Mouse (Mus musculus): Measurements from ENCODE around the gene Slc22a22. TPM values are rescaled to one million over a fixed set of nuclear protein-coding genes. Genes with fewer than 3 reads are reported as not detected.

The Slc22a22 gene
- polyA plus RNA-seq, 1 experiment = not detected

GRCm38 (mm10) chr15:57465996-57466395 lies 11.4 kb downstream of the Slc22a22 start:
- H3K4me1 ChIP-seq (ENCODE audit: control insufficient read depth, insufficient read depth, low read length) = no peaks in the 10 kb centered on the region
- H3K27me3 ChIP-seq (ENCODE audit: control insufficient read depth, insufficient read depth, low read length, poor library complexity, severe bottlenecking) = no peaks in the 10 kb centered on the region; the same call in 1 of the 2 replicates
- H3K36me3 ChIP-seq (ENCODE audit: control insufficient read depth, insufficient read depth, low read length, poor library complexity, severe bottlenecking) = no peaks in the 10 kb centered on the region
- no peak overlapping the region for H3K9ac ChIP-seq (ENCODE audit: low read depth, poor library complexity, severe bottlenecking)
- no peaks in the 10 kb centered on the region for H3K9me3 ChIP-seq (replicated peaks; ENCODE audit: control insufficient read depth, insufficient read depth, low read length, poor library complexity, severe bottlenecking)
- H3K4me3 ChIP-seq (ENCODE audit: low read depth, low read length) = no peak overlapping the region
- no peak overlapping the region for H3K27ac ChIP-seq (ENCODE audit: insufficient read depth, low read length)
- no peak for TF ChIP-seq POLR2A (IDR thresholded peaks at IDR 0.05; ENCODE audit: insufficient read depth, low read length)
- TF ChIP-seq EP300 (IDR thresholded peaks at IDR 0.05; ENCODE audit: insufficient read depth, low read depth, low read length) = no peak
- TF ChIP-seq CTCF (IDR thresholded peaks at IDR 0.05; ENCODE audit: low read depth, low read length) = no peak

- Histone ChIP-seq H3K9me3 (replicated peaks; ENCODE audit: control insufficient read depth, insufficient read depth, low read length, poor library complexity, severe bottlenecking) (no peaks in the 10 kb centered on the region), H3K36me3 (ENCODE audit: control insufficient read depth, insufficient read depth, low read length, poor library complexity, severe bottlenecking) (no peaks in the 10 kb centered on the region), H3K27ac (ENCODE audit: insufficient read depth, low read length) (no peak overlapping the region), H3K4me3 (ENCODE audit: low read depth, low read length) (no peak overlapping the region), H3K27me3 (ENCODE audit: control insufficient read depth, insufficient read depth, low read length, poor library complexity, severe bottlenecking) (no peaks in the 10 kb centered on the region; the same call in 1 of the 2 replicates), H3K9ac (ENCODE audit: low read depth, poor library complexity, severe bottlenecking) (no peak overlapping the region), H3K4me1 (ENCODE audit: control insufficient read depth, insufficient read depth, low read length) (no peaks in the 10 kb centered on the region)
- TF ChIP-seq POLR2A (IDR thresholded peaks at IDR 0.05; ENCODE audit: insufficient read depth, low read length) = no peak
- TF ChIP-seq CTCF (IDR thresholded peaks at IDR 0.05; ENCODE audit: low read depth, low read length) = no peak
- no peak for TF ChIP-seq EP300 (IDR thresholded peaks at IDR 0.05; ENCODE audit: insufficient read depth, low read depth, low read length)
Measured at GRCm38 (mm10) chr15:57465061-57465460, 12.4 kb downstream of the Slc22a22 start.

- Histone ChIP-seq H3K27me3 (ENCODE audit: control insufficient read depth, insufficient read depth, low read length, poor library complexity, severe bottlenecking) (no peaks in the 10 kb centered on the region; the same call in 1 of the 2 replicates), H3K9me3 (replicated peaks; ENCODE audit: control insufficient read depth, insufficient read depth, low read length, poor library complexity, severe bottlenecking) (no peaks in the 10 kb centered on the region), H3K27ac (ENCODE audit: insufficient read depth, low read length) (no peak overlapping the region), H3K4me3 (ENCODE audit: low read depth, low read length) (no peak overlapping the region), H3K4me1 (ENCODE audit: control insufficient read depth, insufficient read depth, low read length) (no peaks in the 10 kb centered on the region), H3K9ac (ENCODE audit: low read depth, poor library complexity, severe bottlenecking) (no peak overlapping the region), H3K36me3 (ENCODE audit: control insufficient read depth, insufficient read depth, low read length, poor library complexity, severe bottlenecking) (no peaks in the 10 kb centered on the region)
- TF ChIP-seq POLR2A (IDR thresholded peaks at IDR 0.05; ENCODE audit: insufficient read depth, low read length) (no peak), CTCF (IDR thresholded peaks at IDR 0.05; ENCODE audit: low read depth, low read length) (no peak), EP300 (IDR thresholded peaks at IDR 0.05; ENCODE audit: insufficient read depth, low read depth, low read length) (no peak)
Measured at GRCm38 (mm10) chr15:57464066-57464465, 13.4 kb downstream of the Slc22a22 start.

GRCm38 (mm10) chr15:57461284-57461683 lies 16.1 kb downstream of the Slc22a22 start:
- H3K36me3 ChIP-seq (ENCODE audit: control insufficient read depth, insufficient read depth, low read length, poor library complexity, severe bottlenecking) = no peaks in the 10 kb centered on the region
- no peaks in the 10 kb centered on the region for H3K27me3 ChIP-seq (ENCODE audit: control insufficient read depth, insufficient read depth, low read length, poor library complexity, severe bottlenecking)
- no peaks in the 10 kb centered on the region for H3K4me1 ChIP-seq (ENCODE audit: control insufficient read depth, insufficient read depth, low read length)
- H3K4me3 ChIP-seq (ENCODE audit: low read depth, low read length) = no peak overlapping the region
- no peaks in the 10 kb centered on the region for H3K9me3 ChIP-seq (replicated peaks; ENCODE audit: control insufficient read depth, insufficient read depth, low read length, poor library complexity, severe bottlenecking)
- H3K9ac ChIP-seq (ENCODE audit: low read depth, poor library complexity, severe bottlenecking) = no peak overlapping the region
- TF ChIP-seq EP300 (IDR thresholded peaks at IDR 0.05; ENCODE audit: insufficient read depth, low read depth, low read length) (no peak), POLR2A (IDR thresholded peaks at IDR 0.05; ENCODE audit: insufficient read depth, low read length) (no peak)
- H3K27ac ChIP-seq (ENCODE audit: insufficient read depth, low read length) = no peak overlapping the region

- Histone ChIP-seq H3K27me3 (ENCODE audit: control insufficient read depth, insufficient read depth, low read length, poor library complexity, severe bottlenecking) (no peaks in the 10 kb centered on the region), H3K9me3 (replicated peaks; ENCODE audit: control insufficient read depth, insufficient read depth, low read length, poor library complexity, severe bottlenecking) (no peaks in the 10 kb centered on the region), H3K4me3 (ENCODE audit: low read depth, low read length) (no peak overlapping the region), H3K9ac (ENCODE audit: low read depth, poor library complexity, severe bottlenecking) (no peak overlapping the region), H3K4me1 (ENCODE audit: control insufficient read depth, insufficient read depth, low read length) (no peaks in the 10 kb centered on the region), H3K36me3 (ENCODE audit: control insufficient read depth, insufficient read depth, low read length, poor library complexity, severe bottlenecking) (no peaks in the 10 kb centered on the region), H3K27ac (ENCODE audit: insufficient read depth, low read length) (no peak overlapping the region)
- TF ChIP-seq CTCF (IDR thresholded peaks at IDR 0.05; ENCODE audit: low read depth, low read length) (no peak), EP300 (IDR thresholded peaks at IDR 0.05; ENCODE audit: insufficient read depth, low read depth, low read length) (no peak), POLR2A (IDR thresholded peaks at IDR 0.05; ENCODE audit: insufficient read depth, low read length) (no peak)
Measured at GRCm38 (mm10) chr15:57457374-57457773, 20.1 kb downstream of the Slc22a22 start.

DNA sequence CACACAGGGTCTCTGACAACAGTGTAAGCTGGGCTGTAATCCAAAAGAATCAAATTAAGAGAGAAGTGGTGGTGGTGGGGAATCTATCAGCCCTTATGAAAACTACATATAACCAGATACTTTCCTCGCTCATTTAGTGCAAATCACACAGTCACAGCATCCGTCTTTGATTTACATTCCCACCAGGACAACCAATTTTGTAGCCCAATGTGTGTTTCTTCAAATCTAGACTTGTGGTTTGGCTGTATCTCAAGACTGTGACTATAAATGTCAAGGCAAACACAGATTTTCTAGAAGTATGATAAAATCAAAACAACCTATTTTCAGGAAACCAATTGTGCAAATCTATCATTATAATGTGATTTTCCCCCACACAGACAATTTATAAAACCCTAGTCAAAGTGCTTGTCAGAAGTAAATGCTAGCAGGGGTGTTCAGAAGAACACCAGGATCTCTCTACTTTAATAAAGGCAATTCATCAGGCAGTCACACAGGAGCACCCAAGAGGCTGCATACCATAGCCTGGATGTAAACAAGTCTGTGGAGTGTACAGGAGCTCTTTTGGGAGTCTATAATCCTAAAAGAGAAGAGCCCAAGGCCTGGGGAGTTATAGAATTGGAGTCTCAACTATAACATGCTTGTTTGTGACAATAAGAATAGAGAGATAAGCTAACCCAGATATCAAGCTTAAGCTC lies 42.6 kb downstream of the Slc22a22 start:
- Histone ChIP-seq H3K27ac (ENCODE audit: insufficient read depth, low read length) (no peak overlapping the region), H3K4me1 (ENCODE audit: control insufficient read depth, insufficient read depth, low read length) (no peaks in the 10 kb centered on the region), H3K36me3 (ENCODE audit: control insufficient read depth, insufficient read depth, low read length, poor library complexity, severe bottlenecking) (no peaks in the 10 kb centered on the region), H3K9ac (ENCODE audit: low read depth, poor library complexity, severe bottlenecking) (no peak overlapping the region), H3K9me3 (replicated peaks; ENCODE audit: control insufficient read depth, insufficient read depth, low read length, poor library complexity, severe bottlenecking) (no peaks in the 10 kb centered on the region), H3K4me3 (ENCODE audit: low read depth, low read length) (no peak overlapping the region), H3K27me3 (ENCODE audit: control insufficient read depth, insufficient read depth, low read length, poor library complexity, severe bottlenecking) (no peaks in the 10 kb centered on the region)
- TF ChIP-seq POLR2A (IDR thresholded peaks at IDR 0.05; ENCODE audit: insufficient read depth, low read length) = no peak
- TF ChIP-seq EP300 (IDR thresholded peaks at IDR 0.05; ENCODE audit: insufficient read depth, low read depth, low read length) = no peak

Measured in ES-Bruce4 (cell line).